Mouse (Mus musculus): ENCODE results near the gene Cend1. TPM values are rescaled to one million over a fixed set of nuclear protein-coding genes. Genes with fewer than 3 reads are reported as not detected.

Gene Cend1
- polyA plus RNA-seq, 1 experiment: 2.2 TPM

DNA sequence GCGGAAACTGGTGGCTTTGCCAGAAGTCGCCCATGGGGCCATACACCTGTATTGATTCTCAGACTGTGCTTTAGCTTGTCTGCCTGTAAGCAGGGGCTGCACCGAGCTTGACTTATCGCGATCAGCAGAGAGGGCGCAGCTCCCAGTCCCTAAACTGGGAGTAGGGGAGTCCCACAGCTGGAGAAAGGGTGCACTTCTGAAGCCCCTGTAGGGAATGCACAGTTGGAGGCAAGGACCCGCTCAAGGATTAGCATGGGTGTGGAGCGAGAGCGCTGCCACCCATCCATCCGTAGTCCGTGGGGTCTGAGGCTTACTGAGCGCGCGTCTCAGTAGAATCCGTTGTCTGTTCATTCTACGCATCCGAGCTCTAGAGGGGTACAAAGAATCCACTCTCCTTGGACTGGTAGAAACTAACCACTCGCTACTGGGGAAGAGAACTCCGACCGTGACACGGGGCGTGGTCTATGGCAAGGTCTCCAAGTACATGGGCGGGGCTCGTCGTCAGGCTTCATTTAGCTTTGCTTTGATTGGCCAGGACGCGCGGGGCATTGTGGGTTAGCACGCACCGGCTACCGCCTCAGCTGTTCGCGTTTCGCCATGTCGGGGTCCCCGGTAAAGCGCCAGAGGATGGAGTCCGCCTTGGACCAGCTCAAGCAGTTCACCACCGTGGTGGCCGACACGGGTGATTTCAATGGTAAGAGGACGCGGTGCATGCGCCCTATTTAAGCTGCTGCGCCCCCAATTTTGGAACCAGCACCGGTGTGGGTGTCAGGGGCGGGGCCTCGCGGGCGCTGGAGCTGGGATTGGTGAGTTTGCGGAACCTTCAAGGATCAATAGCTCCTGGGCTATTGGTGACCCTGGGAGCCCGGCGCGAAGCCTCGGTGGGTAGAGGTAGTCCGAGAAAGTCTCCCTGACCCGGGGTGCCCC, 37.4 kb downstream of the Cend1 start, which contains the start of gene Taldo1:
Gene Taldo1 (plus strand): TSS at position 575 of the 927 bp plus-strand sequence.
- peak within 1 kb of the TSS; percentile 61 for H3K9ac ChIP-seq (ENCODE audit: low read depth, poor library complexity, severe bottlenecking)
- H3K4me1 ChIP-seq (ENCODE audit: control insufficient read depth, insufficient read depth, low read length): peaks cover 4% of the 10 kb centered on the region
- 0 out of 2 replicates have a peak, but pooled peaks have one; percentile 17 for TF ChIP-seq EP300 (IDR thresholded peaks at IDR 0.05; ENCODE audit: insufficient read depth, low read depth, low read length)
- TF ChIP-seq POLR2A (IDR thresholded peaks at IDR 0.05; ENCODE audit: insufficient read depth, low read length): peak; percentile 40
- no peak for TF ChIP-seq CTCF (IDR thresholded peaks at IDR 0.05; ENCODE audit: low read depth, low read length)
- no peaks in the 10 kb centered on the region for H3K9me3 ChIP-seq (replicated peaks; ENCODE audit: control insufficient read depth, insufficient read depth, low read length, poor library complexity, severe bottlenecking)
- no peaks in the 10 kb centered on the region for H3K27me3 ChIP-seq (ENCODE audit: control insufficient read depth, insufficient read depth, low read length, poor library complexity, severe bottlenecking)
- peak within 1 kb of the TSS; percentile 94 for H3K4me3 ChIP-seq (ENCODE audit: low read depth, low read length)
- H3K27ac ChIP-seq (ENCODE audit: insufficient read depth, low read length): peak within 1 kb of the TSS; percentile 38
- H3K36me3 ChIP-seq (ENCODE audit: control insufficient read depth, insufficient read depth, low read length, poor library complexity, severe bottlenecking): peaks cover 12% of the 10 kb centered on the region

DNA sequence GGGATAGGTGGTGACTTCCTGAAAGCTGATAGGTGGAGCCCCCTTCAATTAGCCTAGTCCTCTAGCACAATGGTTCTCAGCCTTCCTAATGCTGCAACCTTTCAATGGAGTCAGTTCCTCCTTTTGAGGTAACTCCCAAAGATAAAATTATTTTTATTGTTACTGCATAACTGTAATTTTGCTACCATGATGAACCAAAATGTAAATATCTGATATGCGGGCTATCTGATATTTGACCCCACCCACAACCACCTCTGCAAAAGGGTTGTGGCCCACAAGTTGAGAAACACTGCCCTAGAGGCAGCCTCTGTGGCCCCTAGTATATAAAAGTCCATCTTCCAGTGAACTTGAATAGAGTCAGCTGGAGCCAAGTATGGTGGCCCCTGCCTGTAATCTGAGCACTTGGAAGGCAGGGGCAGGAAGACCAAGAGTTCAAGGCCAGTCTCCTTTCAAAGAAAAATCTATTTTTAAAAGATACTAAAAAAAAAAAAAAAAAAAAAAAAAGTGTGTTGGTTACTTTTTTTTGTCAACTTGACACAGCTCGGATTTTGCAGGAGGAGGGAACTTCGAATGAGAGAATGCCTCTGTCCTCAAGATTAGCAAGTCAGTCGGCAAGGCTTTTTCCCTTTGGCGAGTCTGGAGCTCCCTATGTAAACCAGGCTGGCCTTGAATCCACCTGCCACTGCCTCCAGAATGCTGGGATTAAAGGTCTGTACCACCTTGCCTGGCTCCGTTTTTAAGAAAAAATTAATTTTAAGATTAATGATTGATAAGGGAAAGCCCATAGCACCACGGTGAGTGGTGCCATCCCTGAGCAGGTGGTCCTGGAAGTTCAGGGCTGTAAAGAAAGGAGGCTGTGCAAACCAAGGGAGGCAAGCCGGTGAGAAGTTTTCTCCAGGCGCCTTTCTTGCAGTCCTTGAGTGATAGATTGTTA, 38.7 kb downstream of the Cend1 start:
- TF ChIP-seq POLR2A (IDR thresholded peaks at IDR 0.05; ENCODE audit: insufficient read depth, low read length) (no peak), EP300 (IDR thresholded peaks at IDR 0.05; ENCODE audit: insufficient read depth, low read depth, low read length) (no peak), CTCF (IDR thresholded peaks at IDR 0.05; ENCODE audit: low read depth, low read length) (no peak)
- H3K9me3 ChIP-seq (replicated peaks; ENCODE audit: control insufficient read depth, insufficient read depth, low read length, poor library complexity, severe bottlenecking): no peaks in the 10 kb centered on the region
- no peaks in the 10 kb centered on the region for H3K27me3 ChIP-seq (ENCODE audit: control insufficient read depth, insufficient read depth, low read length, poor library complexity, severe bottlenecking)
- no peak overlapping the region for H3K4me3 ChIP-seq (ENCODE audit: low read depth, low read length)
- no peaks in the 10 kb centered on the region for H3K36me3 ChIP-seq (ENCODE audit: control insufficient read depth, insufficient read depth, low read length, poor library complexity, severe bottlenecking)
- H3K27ac ChIP-seq (ENCODE audit: insufficient read depth, low read length): no peak overlapping the region
- no peak overlapping the region for H3K9ac ChIP-seq (ENCODE audit: low read depth, poor library complexity, severe bottlenecking)
- peaks cover 4% of the 10 kb centered on the region for H3K4me1 ChIP-seq (ENCODE audit: control insufficient read depth, insufficient read depth, low read length)

DNA sequence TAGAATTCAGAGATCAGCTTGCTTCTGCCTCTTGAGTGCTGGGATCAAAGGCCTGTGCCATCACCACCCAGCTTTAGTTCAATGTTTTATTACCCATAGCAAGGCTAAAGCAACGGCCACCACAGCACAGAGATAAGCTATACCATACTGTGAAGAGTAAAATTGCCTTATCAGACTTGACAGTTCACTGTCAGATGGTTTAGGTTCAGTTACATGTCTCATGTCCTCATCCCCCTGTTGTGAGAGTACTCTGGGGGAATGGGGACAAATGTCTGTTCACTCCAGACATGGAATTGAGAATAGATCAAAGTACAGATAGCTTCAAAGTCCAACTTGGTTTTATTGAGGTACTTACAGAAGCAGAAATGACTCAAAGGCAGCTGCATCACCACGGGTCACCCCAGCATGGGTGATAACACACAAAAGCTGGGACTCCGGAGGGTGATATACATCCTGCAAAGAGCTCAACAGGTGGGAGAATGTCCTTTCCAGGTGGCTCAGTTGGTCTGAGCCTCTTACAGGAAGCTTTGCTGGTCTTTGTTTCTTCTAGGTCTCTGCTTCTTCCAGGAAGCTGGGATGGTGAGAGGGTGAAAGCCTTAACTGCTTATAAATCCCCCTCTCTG, 40.7 kb downstream of the Cend1 start:
- H3K4me1 ChIP-seq (ENCODE audit: control insufficient read depth, insufficient read depth, low read length): peaks cover 2% of the 10 kb centered on the region
- H3K36me3 ChIP-seq (ENCODE audit: control insufficient read depth, insufficient read depth, low read length, poor library complexity, severe bottlenecking): no peaks in the 10 kb centered on the region
- H3K27ac ChIP-seq (ENCODE audit: insufficient read depth, low read length): no peak overlapping the region
- TF ChIP-seq CTCF (IDR thresholded peaks at IDR 0.05; ENCODE audit: low read depth, low read length) (no peak), POLR2A (IDR thresholded peaks at IDR 0.05; ENCODE audit: insufficient read depth, low read length) (no peak), EP300 (IDR thresholded peaks at IDR 0.05; ENCODE audit: insufficient read depth, low read depth, low read length) (no peak)
- no peaks in the 10 kb centered on the region for H3K27me3 ChIP-seq (ENCODE audit: control insufficient read depth, insufficient read depth, low read length, poor library complexity, severe bottlenecking)
- no peaks in the 10 kb centered on the region for H3K9me3 ChIP-seq (replicated peaks; ENCODE audit: control insufficient read depth, insufficient read depth, low read length, poor library complexity, severe bottlenecking)
- no peak overlapping the region for H3K4me3 ChIP-seq (ENCODE audit: low read depth, low read length)
- no peak overlapping the region for H3K9ac ChIP-seq (ENCODE audit: low read depth, poor library complexity, severe bottlenecking)

DNA sequence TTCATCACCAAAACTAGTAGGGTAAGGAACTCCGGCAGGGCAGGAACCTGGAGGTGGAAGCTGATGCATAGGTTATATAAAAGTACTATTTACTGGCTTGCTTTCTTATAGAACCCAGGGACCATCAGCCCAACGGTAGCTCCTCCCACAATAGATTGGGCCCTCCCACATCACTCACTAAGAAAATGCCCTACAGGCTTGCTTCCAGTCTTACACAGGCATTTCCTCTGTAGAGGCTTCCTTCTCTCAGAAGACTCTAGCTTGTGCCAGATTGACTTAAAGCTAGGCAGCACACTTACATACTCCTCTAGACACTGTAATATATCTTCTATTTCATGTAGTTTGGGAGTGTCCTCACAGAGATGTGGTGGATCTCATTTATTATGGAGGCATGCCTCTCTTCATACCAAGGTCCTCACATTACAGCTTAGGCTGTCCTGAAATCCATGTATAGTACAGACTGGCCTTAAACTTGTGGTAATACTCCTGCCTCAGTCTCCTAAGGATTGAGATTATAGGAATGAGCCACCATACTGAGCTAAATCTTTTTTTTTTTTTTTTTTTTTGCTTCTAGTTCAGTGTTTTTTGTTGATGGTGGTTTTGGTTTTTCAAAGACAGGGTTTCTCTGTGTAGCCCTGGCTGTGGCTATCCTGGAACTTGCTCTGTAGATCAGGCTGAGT, 41.3 kb downstream of the Cend1 start:
- no peaks in the 10 kb centered on the region for H3K27me3 ChIP-seq (ENCODE audit: control insufficient read depth, insufficient read depth, low read length, poor library complexity, severe bottlenecking)
- no peak overlapping the region for H3K27ac ChIP-seq (ENCODE audit: insufficient read depth, low read length)
- no peaks in the 10 kb centered on the region for H3K4me1 ChIP-seq (ENCODE audit: control insufficient read depth, insufficient read depth, low read length)
- no peak overlapping the region for H3K9ac ChIP-seq (ENCODE audit: low read depth, poor library complexity, severe bottlenecking)
- TF ChIP-seq CTCF (IDR thresholded peaks at IDR 0.05; ENCODE audit: low read depth, low read length) (no peak), EP300 (IDR thresholded peaks at IDR 0.05; ENCODE audit: insufficient read depth, low read depth, low read length) (no peak), POLR2A (IDR thresholded peaks at IDR 0.05; ENCODE audit: insufficient read depth, low read length) (no peak)
- H3K36me3 ChIP-seq (ENCODE audit: control insufficient read depth, insufficient read depth, low read length, poor library complexity, severe bottlenecking): no peaks in the 10 kb centered on the region
- no peak overlapping the region for H3K4me3 ChIP-seq (ENCODE audit: low read depth, low read length)
- no peaks in the 10 kb centered on the region for H3K9me3 ChIP-seq (replicated peaks; ENCODE audit: control insufficient read depth, insufficient read depth, low read length, poor library complexity, severe bottlenecking)

DNA sequence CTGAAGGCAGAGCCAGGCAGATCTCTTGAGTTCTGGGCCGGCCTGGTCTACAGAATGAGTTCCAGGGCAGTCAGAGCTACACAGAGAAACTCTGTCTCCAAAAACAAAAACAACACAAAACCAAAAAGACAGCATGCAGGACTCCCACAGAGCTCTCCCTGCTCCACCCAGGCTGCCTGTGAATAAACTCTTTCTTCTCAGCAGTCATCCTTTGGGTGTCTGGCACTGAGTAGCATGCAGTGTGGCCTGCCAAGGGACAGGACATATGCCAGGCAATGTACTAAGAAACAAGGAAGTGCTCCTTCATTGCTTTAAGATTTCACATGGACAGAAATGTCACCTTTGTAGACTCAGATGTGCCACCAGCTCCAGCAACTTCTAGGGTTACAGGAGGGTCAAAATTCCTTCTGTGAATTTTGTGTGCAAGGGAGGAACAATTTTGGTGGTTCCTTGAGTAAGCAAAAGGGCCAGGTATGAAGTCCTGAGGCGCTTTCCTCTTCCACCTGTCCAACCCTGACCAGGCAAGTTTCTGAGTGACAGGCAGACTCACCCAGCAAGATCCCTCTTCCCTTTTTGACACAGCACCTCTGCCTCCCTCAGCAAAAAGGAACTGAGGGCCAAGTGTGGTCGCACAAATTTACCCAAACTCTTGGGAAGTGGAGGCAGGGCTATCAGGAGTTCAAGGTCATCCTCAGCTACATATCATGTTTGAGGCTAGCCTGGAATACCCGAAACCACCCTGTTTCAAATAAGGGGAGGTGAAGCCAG, 48.0 kb downstream of the Cend1 start:
- TF ChIP-seq POLR2A (IDR thresholded peaks at IDR 0.05; ENCODE audit: insufficient read depth, low read length) (no peak), EP300 (IDR thresholded peaks at IDR 0.05; ENCODE audit: insufficient read depth, low read depth, low read length) (no peak), CTCF (IDR thresholded peaks at IDR 0.05; ENCODE audit: low read depth, low read length) (no peak)
- Histone ChIP-seq H3K9ac (ENCODE audit: low read depth, poor library complexity, severe bottlenecking) (no peak overlapping the region), H3K4me1 (ENCODE audit: control insufficient read depth, insufficient read depth, low read length) (peaks cover 2% of the 10 kb centered on the region), H3K27ac (ENCODE audit: insufficient read depth, low read length) (no peak overlapping the region), H3K4me3 (ENCODE audit: low read depth, low read length) (no peak overlapping the region), H3K36me3 (ENCODE audit: control insufficient read depth, insufficient read depth, low read length, poor library complexity, severe bottlenecking) (no peaks in the 10 kb centered on the region), H3K27me3 (ENCODE audit: control insufficient read depth, insufficient read depth, low read length, poor library complexity, severe bottlenecking) (no peaks in the 10 kb centered on the region), H3K9me3 (replicated peaks; ENCODE audit: control insufficient read depth, insufficient read depth, low read length, poor library complexity, severe bottlenecking) (no peaks in the 10 kb centered on the region)

Measured in ES-Bruce4 (cell line).